8 mouse cellular contexts compared by ENCODE assay signal in genomic region chr8:102553348-102553935, GRCm38 (mm10).
DNase-seq lines count a peak whose midpoint lies in the region; ATAC-seq lines count a peak whose summit lies in the region.

No protein-coding gene starts in this region.

- H3K9ac ChIP-seq in forebrain, embryonic 11.5 days (ENCODE audit: low read length) = no peak overlapping the region
- no peak overlapping the region for H3K9ac ChIP-seq in stomach, embryonic 14.5 days (replicated peaks; ENCODE audit: low read depth, low read length)

- H3K36me3 ChIP-seq in forebrain, embryonic 10.5 days (replicated peaks) = no peaks in the 10 kb centered on the region
- no peaks in the 10 kb centered on the region for H3K36me3 ChIP-seq in forebrain, embryonic 11.5 days (ENCODE audit: control insufficient read depth, insufficient read depth, low read length)
- H3K36me3 ChIP-seq in stomach, embryonic 14.5 days (ENCODE audit: control insufficient read depth, insufficient read depth, low read length) = no peaks in the 10 kb centered on the region

- no peaks in the 10 kb centered on the region for H3K4me1 ChIP-seq in forebrain, embryonic 10.5 days
- no peaks in the 10 kb centered on the region for H3K4me1 ChIP-seq in forebrain, embryonic 11.5 days (replicated peaks; ENCODE audit: control insufficient read depth, insufficient read depth, low read length)
- peaks cover 6% of the 10 kb centered on the region; the same call in 1 of the 2 replicates for H3K4me1 ChIP-seq in stomach, embryonic 14.5 days (ENCODE audit: control insufficient read depth, insufficient read depth, low read length)

- WGBS in forebrain, embryonic 10.5 days = 69% methylated on average over 9 of the region's 9 CpGs
- WGBS in forebrain, embryonic 11.5 days = 59% methylated on average over 9 of the region's 9 CpGs
- WGBS in stomach, embryonic 14.5 days = 7% methylated on average over 9 of the region's 9 CpGs

- H3K4me3 ChIP-seq in forebrain, embryonic 10.5 days = no peak overlapping the region
- no peak overlapping the region for H3K4me3 ChIP-seq in forebrain, embryonic 11.5 days (ENCODE audit: low read depth, low read length)
- H3K4me3 ChIP-seq in stomach, embryonic 14.5 days (ENCODE audit: low read depth, low read length) = no peak overlapping the region

- no peak; the same call in 1 of the 2 replicates for ATAC-seq in forebrain, embryonic 11.5 days (replicated peaks; ENCODE audit: low FRiP score)
- peak; percentile 78 for ATAC-seq in stomach, embryonic 14.5 days (ENCODE audit: insufficient number of reproducible peaks, insufficient read depth, low FRiP score, low read depth)
- no peak for ATAC-seq in megakaryocyte-erythroid progenitor cell, adult 5-6 weeks (replicated peaks; ENCODE audit: low FRiP score, low TSS enrichment, poor library complexity, severe bottlenecking)

- no peak for DNase-seq in forebrain, embryonic 10.5 days (ENCODE audit: extremely low spot score, low spot score)
- DNase-seq in forebrain, embryonic 11.5 days (ENCODE audit: low spot score) = no peak
- peak; percentile 32 for DNase-seq in 3T3-L1 (ENCODE audit: low read depth, low spot score)
- DNase-seq in forelimb bud, embryonic 11.5 days (ENCODE audit: low read depth, low spot score) = peak; percentile 80
- DNase-seq in layer of hippocampus, postnatal 14 days (ENCODE audit: low spot score in 2 of 2) = peak; percentile 26 to 55
- DNase-seq in ovary, adult 18-20 months (ENCODE audit: low spot score) = no peak

- no peak overlapping the region for H3K4me2 ChIP-seq in forebrain, embryonic 11.5 days (ENCODE audit: low read depth, low read length, severe bottlenecking)
- H3K4me2 ChIP-seq in stomach, embryonic 14.5 days (replicated peaks; ENCODE audit: low read depth, low read length) = no peak overlapping the region

- H3K27ac ChIP-seq in forebrain, embryonic 10.5 days = peak overlapping the region; percentile 33; the same call in 1 of the 2 replicates
- H3K27ac ChIP-seq in forebrain, embryonic 11.5 days (ENCODE audit: low read depth, low read length) = no peak overlapping the region
- peak overlapping the region; percentile 93 for H3K27ac ChIP-seq in stomach, embryonic 14.5 days (ENCODE audit: low read length)

- H3K27me3 ChIP-seq in forebrain, embryonic 10.5 days (ENCODE audit: poor library complexity, severe bottlenecking) = no peaks in the 10 kb centered on the region
- H3K27me3 ChIP-seq in forebrain, embryonic 11.5 days (ENCODE audit: control insufficient read depth, insufficient read depth, low read length) = no peaks in the 10 kb centered on the region
- no peaks in the 10 kb centered on the region for H3K27me3 ChIP-seq in stomach, embryonic 14.5 days (ENCODE audit: control insufficient read depth, insufficient read depth, low read length)

- H3K9me3 ChIP-seq in forebrain, embryonic 10.5 days = no peaks in the 10 kb centered on the region
- H3K9me3 ChIP-seq in forebrain, embryonic 11.5 days (ENCODE audit: control insufficient read depth, low read length) = no peaks in the 10 kb centered on the region
- no peaks in the 10 kb centered on the region for H3K9me3 ChIP-seq in stomach, embryonic 14.5 days (ENCODE audit: control insufficient read depth, low read depth, low read length)

Comparison
In these comparisons a context has a peak if more than half of its experiments do, and no peak if none do; other contexts are left out.
1. DNase-seq: peak in 3T3-L1 (single experiment), forelimb bud, embryonic 11.5 days (single experiment) and layer of hippocampus, postnatal 14 days (2 of 2); none in forebrain, embryonic 10.5 days (single experiment), forebrain, embryonic 11.5 days (single experiment) and ovary, adult 18-20 months (single experiment).